In the genomic region with DNA sequence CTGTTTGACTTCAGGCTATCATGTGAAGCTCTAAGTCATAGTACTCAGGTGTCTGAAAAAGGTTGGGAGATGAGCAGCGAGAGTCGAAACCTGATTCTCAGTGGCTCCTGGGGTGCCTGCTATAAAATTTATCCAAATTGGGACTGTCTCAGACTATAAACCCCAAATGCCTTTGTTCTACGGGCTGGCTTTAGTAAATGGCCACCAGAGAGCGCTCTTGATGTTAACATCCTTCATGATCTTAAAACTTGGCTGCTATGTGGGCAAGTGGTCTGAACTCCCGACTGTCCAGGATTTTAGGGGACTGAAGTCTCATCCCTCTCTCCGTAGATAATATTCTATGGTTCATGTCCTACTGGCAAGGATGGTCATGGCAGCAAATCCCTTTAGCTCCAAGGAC, we compare ENCODE assay signal across 8 mouse cellular contexts.
DNase-seq lines count a peak whose midpoint lies in the region; ATAC-seq lines count a peak whose summit lies in the region.

No protein-coding gene starts in this region.

- H3K36me3 ChIP-seq in heart, embryonic 14.5 days (ENCODE audit: control insufficient read depth, insufficient read depth, low read length): no peaks in the 10 kb centered on the region

- H3K9me3 ChIP-seq in heart, embryonic 14.5 days (ENCODE audit: control insufficient read depth, low read length): no peaks in the 10 kb centered on the region

- no peaks in the 10 kb centered on the region for H3K27me3 ChIP-seq in heart, embryonic 14.5 days (ENCODE audit: control insufficient read depth, insufficient read depth, low read length)

- peak overlapping the region; percentile 23; the same call in 1 of the 2 replicates for H3K4me2 ChIP-seq in heart, embryonic 14.5 days (ENCODE audit: low read length)

- no peak overlapping the region for H3K4me3 ChIP-seq in heart, embryonic 14.5 days (ENCODE audit: control insufficient read depth in 1 of 2, insufficient read depth in 1 of 2, low read depth in 1 of 2, low read length in 2 of 2)

- no peak overlapping the region for H3K9ac ChIP-seq in heart, embryonic 14.5 days (ENCODE audit: low read length)

- H3K4me1 ChIP-seq in heart, embryonic 14.5 days (ENCODE audit: control insufficient read depth in 2 of 2, insufficient read depth in 2 of 2, low read length in 2 of 2): no peaks in the 10 kb centered on the region; a peak in 1 of 4 replicates

- no peak overlapping the region for H3K27ac ChIP-seq in heart, embryonic 14.5 days (replicated peaks in 1 of 2; ENCODE audit: control insufficient read depth in 1 of 2, insufficient read depth in 1 of 2, low read depth in 2 of 2, low read length in 2 of 2)

- 45% methylated on average over 6 of the region's 6 CpGs for WGBS in heart, embryonic 14.5 days

- ATAC-seq in heart, embryonic 14.5 days (ENCODE audit: insufficient number of reproducible peaks, insufficient read depth, low FRiP score, low read depth): no peak
- ATAC-seq in megakaryocyte progenitor cell, adult 5-6 weeks (replicated peaks; ENCODE audit: poor library complexity): peak; percentile 55; the same call in 1 of the 2 replicates

- no peak for DNase-seq in heart, adult 9 months (ENCODE audit: low spot score in 2 of 2)
- DNase-seq in NIH3T3 (ENCODE audit: low read depth): peak; percentile 58
- DNase-seq in embryo, embryonic 10.5 days (ENCODE audit: low spot score): peak; percentile 85
- peak; percentile 44 for DNase-seq in kidney, postnatal 14 days
- no peak for DNase-seq in urinary bladder, adult 18-20 months (ENCODE audit: low spot score in 2 of 2)
- DNase-seq in urinary bladder, postnatal 25 days (ENCODE audit: low spot score): no peak

Comparison
In these comparisons a context has a peak if more than half of its experiments do, and no peak if none do; other contexts are left out.
1. DNase-seq: peak in NIH3T3 (single experiment), embryo, embryonic 10.5 days (single experiment) and kidney, postnatal 14 days (single experiment); none in heart, adult 9 months (0 of 2), urinary bladder, adult 18-20 months (0 of 2) and urinary bladder, postnatal 25 days (single experiment).